Mouse (Mus musculus): ENCODE results near the gene Ccdc90b.

The Ccdc90b gene

GRCm38 (mm10) chr7:92560986-92561876 lies at the start of gene Ccdc90b:
TSS of gene Ccdc90b (plus strand) at chr7:92561149.
- peak; percentile 91 for DNase-seq (ENCODE audit: low spot score)

DNA sequence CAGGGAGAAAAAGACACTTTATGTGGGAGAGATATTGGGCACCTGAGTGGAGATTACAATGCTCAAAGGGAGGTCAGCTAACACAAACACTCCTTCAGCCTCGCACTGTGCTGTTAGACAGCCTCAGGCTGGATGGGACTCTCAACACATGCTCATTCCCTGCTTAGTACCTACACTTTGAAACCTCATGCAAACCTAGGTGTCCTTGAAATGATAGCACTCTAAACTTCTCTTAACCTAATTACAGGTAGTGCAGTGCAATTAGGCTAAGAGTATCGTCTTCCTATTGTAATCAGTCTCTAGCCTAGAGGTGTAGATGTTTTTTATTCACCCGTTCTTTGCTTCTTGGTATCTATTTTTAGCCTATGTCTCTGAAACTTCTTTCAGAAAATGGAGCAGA lies 40.6 kb upstream of the Ccdc90b start:
- DNase-seq (ENCODE audit: low spot score): no peak

DNA sequence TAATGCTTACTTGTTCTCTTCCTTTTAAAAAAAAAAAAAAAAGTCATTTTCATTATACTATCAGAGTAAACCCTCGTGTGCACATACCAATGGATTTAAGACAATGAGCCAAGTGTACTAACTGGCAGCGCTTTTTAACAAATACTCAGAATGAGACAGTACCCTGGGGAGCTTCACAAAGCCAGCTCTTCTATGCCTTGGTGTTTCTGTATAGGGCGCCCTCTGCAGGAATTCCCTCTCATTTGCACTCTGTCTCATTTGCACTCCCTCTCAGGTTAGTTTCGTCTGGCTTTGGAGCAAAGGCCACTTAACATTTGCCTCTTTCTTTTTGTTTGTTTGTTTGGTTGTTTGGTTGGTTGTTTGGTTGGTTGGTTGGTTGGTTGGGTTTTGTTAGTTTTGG lies 40.1 kb upstream of the Ccdc90b start:
- DNase-seq (ENCODE audit: low spot score): peak; percentile 24

- no peak for DNase-seq (ENCODE audit: low spot score)
These were observed 31.7 kb upstream of the Ccdc90b start for GRCm38 (mm10) chr7:92529245-92529644.

- no peak for DNase-seq (ENCODE audit: low spot score)
These were observed 28.5 kb upstream of the Ccdc90b start for GRCm38 (mm10) chr7:92532351-92533036.

- DNase-seq (ENCODE audit: low spot score): no peak
These were observed 14.2 kb upstream of the Ccdc90b start for GRCm38 (mm10) chr7:92546763-92547162.

GRCm38 (mm10) chr7:92550248-92550989 lies 10.5 kb upstream of the Ccdc90b start:
- no peak for DNase-seq (ENCODE audit: low spot score)

DNA sequence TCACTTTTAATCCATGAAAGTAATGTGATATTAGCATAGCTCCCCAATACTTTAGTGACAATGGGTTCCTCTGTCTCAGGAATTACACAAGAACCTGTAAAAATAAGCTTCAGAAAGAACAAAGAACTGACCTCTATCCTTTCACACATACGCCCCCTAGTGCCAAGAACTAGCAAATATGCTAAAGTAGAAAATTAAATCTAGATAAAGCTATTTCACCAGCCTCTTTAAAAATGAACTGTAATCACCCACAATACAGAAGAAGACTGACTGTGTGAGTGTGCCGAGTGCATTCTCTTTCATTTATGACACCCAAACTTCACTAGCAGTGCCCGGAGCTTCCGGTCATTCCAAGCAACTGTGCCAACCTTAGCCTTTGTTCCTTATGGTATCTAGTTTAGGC lies 10.0 kb upstream of the Ccdc90b start:
- DNase-seq (ENCODE audit: low spot score): peak; percentile 43

- DNase-seq (ENCODE audit: low spot score): no peak
These were observed 2.2 kb upstream of the Ccdc90b start for GRCm38 (mm10) chr7:92558744-92559143.

GRCm38 (mm10) chr7:92566775-92567174 lies 5.8 kb downstream of the Ccdc90b start:
- DNase-seq (ENCODE audit: low spot score): no peak

- DNase-seq (ENCODE audit: low spot score): peak; percentile 24
These were observed 19.7 kb downstream of the Ccdc90b start for GRCm38 (mm10) chr7:92580491-92581207.

DNA sequence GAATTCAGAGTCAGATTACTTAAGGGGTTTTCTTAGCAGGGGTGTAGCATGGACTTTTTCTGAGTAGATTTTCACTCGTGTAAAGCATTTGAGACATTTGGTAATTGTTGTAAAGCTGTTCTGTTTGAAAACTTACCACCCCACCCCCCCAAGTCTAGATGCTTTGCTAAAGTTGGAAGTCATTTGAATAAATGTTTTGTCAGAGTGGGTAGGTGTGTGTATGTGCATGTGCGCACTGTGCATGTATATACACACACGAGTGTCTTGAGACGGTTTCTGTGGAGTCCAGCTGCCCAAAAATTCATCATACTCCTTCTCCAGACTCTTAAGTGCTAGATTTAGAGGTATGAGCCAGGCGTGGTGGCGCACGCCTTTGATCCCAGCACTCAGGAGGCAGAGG lies 22.6 kb downstream of the Ccdc90b start:
- DNase-seq (ENCODE audit: low spot score): no peak

DNA sequence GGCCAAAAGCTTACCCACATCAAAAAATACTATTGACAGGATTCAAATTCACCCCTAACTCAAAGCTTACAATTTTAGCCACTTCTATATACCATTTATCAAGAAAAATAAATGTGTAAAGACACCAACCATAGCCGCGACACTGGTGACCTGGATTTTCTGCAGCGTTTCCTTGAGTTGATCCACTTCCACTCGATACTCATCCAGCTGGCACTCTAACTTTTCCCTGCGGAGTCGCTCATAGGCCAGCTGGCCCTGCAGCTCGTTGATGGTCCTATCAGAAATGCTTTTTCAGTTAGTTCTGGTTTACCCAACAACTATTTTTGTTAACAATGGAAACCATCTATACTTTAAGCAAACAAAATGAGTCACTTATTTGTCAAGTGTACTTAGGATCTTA lies 29.0 kb downstream of the Ccdc90b start:
- DNase-seq (ENCODE audit: low spot score): no peak

GRCm38 (mm10) chr7:92590842-92591241 lies 29.9 kb downstream of the Ccdc90b start:
- DNase-seq (ENCODE audit: low spot score): no peak

GRCm38 (mm10) chr7:92604961-92605360 lies 44.0 kb downstream of the Ccdc90b start:
- DNase-seq (ENCODE audit: low spot score): no peak

- DNase-seq (ENCODE audit: low spot score): no peak
These were observed 49.9 kb downstream of the Ccdc90b start for GRCm38 (mm10) chr7:92610830-92611229.

- no peak for DNase-seq (ENCODE audit: low spot score)
These were observed 63.5 kb downstream of the Ccdc90b start for GRCm38 (mm10) chr7:92624488-92624887.

GRCm38 (mm10) chr7:92630167-92630566 lies 69.2 kb downstream of the Ccdc90b start:
- DNase-seq (ENCODE audit: low spot score): peak; percentile 34

All from layer of hippocampus, adult 11-12 months (tissue).